Mouse (Mus musculus) limb, embryonic 14.5 days (tissue): ENCODE measurements around the gene Epsti1. TPM values are rescaled to one million over a fixed set of nuclear protein-coding genes. Genes with fewer than 3 reads are reported as not detected.

Experiments used
- ATAC-seq: fragments of 200-750 bp; cut with Nextera tagmentation; 2 replicates; pipeline ENCODE4 v1.8.0; 2017; ENCODE audit warnings: low read depth, moderate number of reproducible peaks, moderate TSS enrichment; ENCODE audit not compliant: low FRiP score
- DNase-seq: peaks from one replicate; pipeline ENCODE4 v3.0.0-alpha.2; 2015; ENCODE audit warnings: low spot score
- H3K27ac ChIP-seq: fragments of 300-500 bp; sonication (generic); replicated peaks from 2 replicates; pipeline ENCODE4 v1.5.1; 2014; ENCODE audit warnings: low read depth, mild to moderate bottlenecking, low read length, moderate library complexity, mixed read lengths
- H3K27me3 ChIP-seq: fragments of 300-500 bp; sonication (generic); 2 replicates; pipeline ENCODE4 v1.6.1; 2014; ENCODE audit warnings: low read length, mixed read lengths; ENCODE audit not compliant: control insufficient read depth, insufficient read depth
- H3K36me3 ChIP-seq: fragments of 300-500 bp; sonication (generic); 2 replicates; pipeline ENCODE4 v1.6.1; 2014; ENCODE audit warnings: mild to moderate bottlenecking, low read length, moderate library complexity, mixed read lengths; ENCODE audit not compliant: control insufficient read depth, insufficient read depth
- H3K4me1 ChIP-seq: fragments of 300-500 bp; sonication (generic); 2 replicates; pipeline ENCODE4 v1.6.1; 2014; ENCODE audit warnings: antibody characterized with exemption, low read length, mixed read lengths; ENCODE audit not compliant: control insufficient read depth, insufficient read depth
- H3K4me2 ChIP-seq: fragments of 300-500 bp; sonication (generic); replicated peaks from 2 replicates; pipeline ENCODE4 v1.6.1; 2014; ENCODE audit warnings: low read depth, mild to moderate bottlenecking, low read length, moderate library complexity; ENCODE audit not compliant: severe bottlenecking
- H3K4me3 ChIP-seq: fragments of 300-500 bp; sonication (generic); replicated peaks from 2 replicates; pipeline ENCODE4 v1.5.1; 2014; ENCODE audit warnings: low read length
- H3K9ac ChIP-seq: fragments of 300-500 bp; sonication (generic); 2 replicates; pipeline ENCODE4 v1.6.1; 2014; ENCODE audit warnings: mild to moderate bottlenecking, low read depth, low read length, moderate library complexity; ENCODE audit not compliant: severe bottlenecking
- H3K9me3 ChIP-seq: fragments of 300-500 bp; sonication (generic); 2 replicates; pipeline ENCODE4 v1.6.1; 2016; ENCODE audit warnings: low read length; ENCODE audit not compliant: control insufficient read depth
- POLR2A ChIP-seq: fragments of 200-500 bp; IDR thresholded peaks from 2 replicates; pipeline ENCODE4 v1.8.0; 2012; ENCODE audit warnings: inconsistent platforms, mild to moderate bottlenecking, moderate library complexity, borderline replicate concordance; ENCODE audit not compliant: insufficient read depth, insufficient read length; ENCODE audit errors: extremely low read depth
- WGBS: fragments of 180-500 bp; shearing (Covaris S2); extraction: QIAGEN DNeasy Blood & Tissue Kit; methylation state at CpG from one replicate; pipeline ENCODE4 v1.1.7; 2014; 5-methylcytosine and 5-hydroxymethylcytosine counted together
- polyA plus RNA-seq, 2 experiments: library from polyadenylated mRNA; depleted of rRNA in 1 of 2; stranded (reverse) in 1 of 2; unstranded in 1 of 2; fragments of >200 nt; fragmentation: Nextera tagmentation in 1 of 2; extraction: Ambion mirVana in 1 of 2; gene quantifications; 2 replicates each; pipeline versions ENCODE4 v1.2.1 to v1.2.3; 2012 to 2014

Epsti1 gene
- polyA plus RNA-seq, 2 experiments, result 0.67 to 1.6 TPM

- Histone ChIP-seq H3K36me3 (no peaks in the 10 kb centered on the region), H3K4me3 (no peak overlapping the region), H3K9me3 (no peaks in the 10 kb centered on the region), H3K4me1 (no peaks in the 10 kb centered on the region), H3K27me3 (no peaks in the 10 kb centered on the region), H3K9ac (no peak overlapping the region), H3K4me2 (no peak overlapping the region), H3K27ac (no peak overlapping the region)
- 58% methylated on average over 1 of the region's 1 CpGs for WGBS
- ATAC-seq, result no peak
- TF ChIP-seq POLR2A, result no peak
- DNase-seq, result no peak
Measured at GRCm38 (mm10) chr14:77881998-77882397, 22.0 kb upstream of the Epsti1 start.

GRCm38 (mm10) chr14:77882669-77883068 is 21.4 kb upstream of the Epsti1 start:
- H3K4me3 ChIP-seq, result no peak overlapping the region
- H3K9me3 ChIP-seq, result no peaks in the 10 kb centered on the region
- H3K4me1 ChIP-seq, result no peaks in the 10 kb centered on the region
- ATAC-seq (no peak), DNase-seq (no peak)
- no peak for TF ChIP-seq POLR2A
- no peaks in the 10 kb centered on the region for H3K27me3 ChIP-seq
- H3K9ac ChIP-seq, result no peak overlapping the region
- no peak overlapping the region for H3K4me2 ChIP-seq
- H3K27ac ChIP-seq, result no peak overlapping the region
- WGBS, result 78% methylated on average over 6 of the region's 6 CpGs
- H3K36me3 ChIP-seq, result no peaks in the 10 kb centered on the region

- H3K27ac ChIP-seq, result no peak overlapping the region
- no peak for DNase-seq
- no peak for TF ChIP-seq POLR2A
- no peak overlapping the region for H3K9ac ChIP-seq
- no peak overlapping the region for H3K4me3 ChIP-seq
- WGBS, result 90% methylated on average over 3 of the region's 3 CpGs
- H3K27me3 ChIP-seq, result no peaks in the 10 kb centered on the region
- no peaks in the 10 kb centered on the region for H3K4me1 ChIP-seq
- ATAC-seq, result no peak
- no peaks in the 10 kb centered on the region for H3K9me3 ChIP-seq
- no peak overlapping the region for H3K4me2 ChIP-seq
- no peaks in the 10 kb centered on the region for H3K36me3 ChIP-seq
Measured at GRCm38 (mm10) chr14:77886376-77886775, 17.7 kb upstream of the Epsti1 start.

GRCm38 (mm10) chr14:77886941-77887340 is 17.1 kb upstream of the Epsti1 start:
- no peaks in the 10 kb centered on the region for H3K9me3 ChIP-seq
- no peaks in the 10 kb centered on the region for H3K4me1 ChIP-seq
- 83% methylated on average over 4 of the region's 4 CpGs for WGBS
- no peak overlapping the region for H3K27ac ChIP-seq
- no peak for DNase-seq
- ATAC-seq, result no peak
- no peak for TF ChIP-seq POLR2A
- no peaks in the 10 kb centered on the region for H3K36me3 ChIP-seq
- H3K4me3 ChIP-seq, result no peak overlapping the region
- no peak overlapping the region for H3K9ac ChIP-seq
- H3K4me2 ChIP-seq, result no peak overlapping the region
- H3K27me3 ChIP-seq, result no peaks in the 10 kb centered on the region

- Histone ChIP-seq H3K9ac (no peak overlapping the region), H3K4me2 (no peak overlapping the region), H3K27me3 (no peaks in the 10 kb centered on the region), H3K4me1 (no peaks in the 10 kb centered on the region), H3K9me3 (no peaks in the 10 kb centered on the region), H3K36me3 (no peaks in the 10 kb centered on the region), H3K27ac (no peak overlapping the region), H3K4me3 (no peak overlapping the region)
- no peak for ATAC-seq
- 85% methylated on average over 7 of the region's 7 CpGs for WGBS
- DNase-seq, result no peak
- no peak for TF ChIP-seq POLR2A
Measured at GRCm38 (mm10) chr14:77889911-77890310, 14.1 kb upstream of the Epsti1 start.

- ATAC-seq (no peak), DNase-seq (no peak)
- H3K9me3 ChIP-seq, result no peaks in the 10 kb centered on the region
- WGBS, result 86% methylated on average over 3 of the region's 3 CpGs
- no peak overlapping the region for H3K27ac ChIP-seq
- H3K4me1 ChIP-seq, result no peaks in the 10 kb centered on the region
- H3K4me3 ChIP-seq, result no peak overlapping the region
- H3K27me3 ChIP-seq, result no peaks in the 10 kb centered on the region
- no peak for TF ChIP-seq POLR2A
- H3K4me2 ChIP-seq, result no peak overlapping the region
- no peak overlapping the region for H3K9ac ChIP-seq
- H3K36me3 ChIP-seq, result no peaks in the 10 kb centered on the region
Measured at GRCm38 (mm10) chr14:77895951-77896350, 8.1 kb upstream of the Epsti1 start.
